Mouse (Mus musculus) regulatory T cell (primary cell): ENCODE measurements at regions not wholly inside any gene's neighbourhood (a gene's known extent, or its start where the extent isn't known, plus 50 kb on each side); places are given as distances from the start of the nearest gene placed in this dataset.

ENCODE experiments used
- in situ Hi-C: fragments of 300-600 bp; cut with MboI, MseI; formaldehyde crosslinking; loops from one replicate; pipeline ENCODE4 v1.15.1; 2025; ENCODE audit warnings: high pct_unique_total_duplicates

GRCm38 (mm10) chrX:95366995-95367394 lies 77.7 kb downstream of the Amer1 start:
- in situ Hi-C loops, result loop anchor here (25.0 kb wide), 1 partner anchor 945 kb away; no protein-coding TSS in a partner anchor

DNA sequence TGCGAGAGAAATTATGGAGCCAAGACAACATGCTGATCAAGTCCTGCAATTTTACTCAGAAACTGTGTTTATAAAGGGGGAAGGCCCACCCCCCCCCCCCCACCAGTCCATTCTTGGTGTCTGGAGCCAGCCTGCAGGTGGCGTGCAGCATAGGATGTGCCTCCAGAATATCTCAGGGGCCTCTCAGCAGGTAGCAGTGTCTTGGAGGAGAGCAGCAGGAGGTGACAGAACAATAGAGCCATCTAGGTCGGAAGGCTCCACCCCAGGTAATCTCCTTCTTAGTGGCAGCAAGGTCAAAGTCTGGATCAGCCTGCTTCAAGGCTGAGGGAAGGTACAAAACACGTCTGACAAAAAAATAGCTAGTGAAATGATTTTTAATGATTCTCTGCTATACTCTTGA lies 79.3 kb downstream of the Amer1 start:
- in situ Hi-C loops, result loop anchor here (25.0 kb wide), 1 partner anchor 947 kb away; no protein-coding TSS in a partner anchor

GRCm38 (mm10) chrX:95359053-95359452 lies 85.6 kb downstream of the Amer1 start:
- in situ Hi-C loops, result loop anchor here (25.0 kb wide), 1 partner anchor 953 kb away; no protein-coding TSS in a partner anchor
